Mouse (Mus musculus): ENCODE measurements around the gene Ly86.

Gene Ly86

GRCm38 (mm10) chr13:37459022-37459421 is 114.0 kb downstream of the Ly86 start:
- no peak for DNase-seq (ENCODE audit: low spot score)

DNA sequence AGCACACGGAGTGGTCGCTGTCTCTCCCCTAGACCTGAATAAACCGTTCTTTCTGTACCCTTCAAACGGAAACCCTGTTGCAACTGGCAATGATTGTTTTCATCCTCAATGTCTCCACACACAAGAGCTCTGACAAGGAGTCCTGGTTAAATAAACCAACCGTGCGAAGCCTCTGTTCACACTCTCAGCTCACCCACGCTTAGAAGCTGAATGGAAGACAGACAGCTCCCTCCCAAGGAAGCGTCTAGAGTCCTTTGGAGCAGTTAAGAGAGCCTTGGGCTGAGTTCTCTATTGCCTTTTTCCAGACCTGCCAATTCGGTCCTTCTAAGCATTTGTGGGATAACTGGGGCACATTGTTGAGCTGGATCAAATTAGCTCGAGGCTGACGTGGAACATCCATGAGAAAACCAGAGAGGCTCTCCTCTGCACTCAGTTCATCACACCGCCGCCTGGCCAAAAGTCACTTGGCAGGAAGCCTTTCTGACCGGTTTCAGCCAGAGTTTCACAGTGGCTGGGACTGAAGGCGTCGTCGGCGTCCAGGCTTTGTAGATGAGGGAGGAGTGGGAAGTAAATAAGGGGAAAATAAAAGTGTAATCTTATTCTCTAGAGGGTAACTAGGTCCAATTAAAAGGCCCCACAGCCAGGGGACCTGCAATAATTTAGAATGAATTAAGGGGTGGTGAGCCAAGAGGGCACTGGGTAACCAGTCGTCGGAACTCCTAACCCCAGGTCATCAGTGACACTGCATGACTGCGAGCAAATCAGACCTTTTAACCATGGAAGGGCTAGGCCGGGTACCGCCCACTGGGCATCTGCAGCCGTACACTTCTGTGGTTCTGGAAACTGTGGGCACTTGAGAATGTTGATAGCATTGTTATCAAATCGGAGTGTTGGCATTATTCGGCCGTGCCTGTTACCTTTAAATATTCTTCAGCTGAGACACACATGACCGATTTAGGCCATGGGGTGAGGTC is 115.2 kb downstream of the Ly86 start:
- DNase-seq (ENCODE audit: low spot score): peak; percentile 59

GRCm38 (mm10) chr13:37462049-37462702 is 117.2 kb downstream of the Ly86 start:
- DNase-seq (ENCODE audit: low spot score): no peak

GRCm38 (mm10) chr13:37465710-37466109 is 120.7 kb downstream of the Ly86 start:
- no peak for DNase-seq (ENCODE audit: low spot score)

GRCm38 (mm10) chr13:37467795-37468194 is 122.8 kb downstream of the Ly86 start:
- peak; percentile 28 for DNase-seq (ENCODE audit: low spot score)
